Comparison of ENCODE assay signal across 24 mouse cellular contexts in genomic region chr7:102950732-102951131, GRCm38 (mm10). TPM values are rescaled to one million over a fixed set of nuclear protein-coding genes. Genes with fewer than 3 reads are reported as not detected.
"Had no signal": no experiment of that assay in that cellular context is flagged by ENCODE, and none has a peak within 500 bp of the region (broad histone marks: within the 10 kb centered on the region; RNA-seq: fewer than 3 reads in every experiment).

No protein-coding gene starts in this region.

- H3K4me1 ChIP-seq: neural tube, embryonic 13.5 days; neural tube, embryonic 15.5 days; stomach, embryonic 15.5 days had no signal

- H3K36me3 ChIP-seq: neural tube, embryonic 13.5 days; neural tube, embryonic 15.5 days; stomach, embryonic 15.5 days had no signal

- H3K27ac ChIP-seq: neural tube, embryonic 13.5 days; neural tube, embryonic 15.5 days; stomach, embryonic 15.5 days; stomach, postnatal 0 days had no signal

- H3K9me3 ChIP-seq: neural tube, embryonic 13.5 days; neural tube, embryonic 15.5 days; stomach, embryonic 15.5 days had no signal

- H3K4me2 ChIP-seq: neural tube, embryonic 13.5 days; neural tube, embryonic 15.5 days; stomach, embryonic 15.5 days had no signal

- H3K4me3 ChIP-seq: neural tube, embryonic 13.5 days; neural tube, embryonic 15.5 days; stomach, embryonic 15.5 days had no signal

- DNase-seq: retina, postnatal 1 day; right cerebral cortex, adult 18-20 months; right cerebral cortex, postnatal 14 days; right cerebral cortex, postnatal 25 days; right cerebral cortex, postnatal 4 days; spleen, adult 18-20 months; thymus, adult 18-20 months; thymus, adult 2 months; thymus, postnatal 14 days; thymus, postnatal 25 days; thymus, postnatal 36 days; thymus, postnatal 4 days had no signal

- H3K27me3 ChIP-seq: neural tube, embryonic 13.5 days; neural tube, embryonic 15.5 days; stomach, embryonic 15.5 days had no signal

- H3K9ac ChIP-seq: neural tube, embryonic 13.5 days; neural tube, embryonic 15.5 days; stomach, embryonic 15.5 days had no signal

RNA-seq across cellular contexts. Expression of gene Olfr574, which starts 2.5 kb away (rescaled TPM):
- polyA plus RNA-seq: neural tube, embryonic 13.5 days; neural tube, embryonic 14.5 days; neural tube, embryonic 15.5 days; small intestine, adult 2 months; spleen, adult 2 months; stomach, embryonic 14.5 days; stomach, embryonic 15.5 days; stomach, embryonic 16.5 days; stomach, postnatal 0 days; testis, adult 2 months; thymus, adult 2 months; thymus, postnatal 0 days; urinary bladder, adult 2 months had no signal

RNA-seq across cellular contexts. Expression of gene Olfr575, which starts 7.8 kb away (rescaled TPM):
- polyA plus RNA-seq: neural tube, embryonic 13.5 days; neural tube, embryonic 14.5 days; neural tube, embryonic 15.5 days; small intestine, adult 2 months; spleen, adult 2 months; stomach, embryonic 14.5 days; stomach, embryonic 15.5 days; stomach, embryonic 16.5 days; stomach, postnatal 0 days; testis, adult 2 months; thymus, adult 2 months; thymus, postnatal 0 days; urinary bladder, adult 2 months had no signal

RNA-seq across cellular contexts. Expression of gene Olfr573-ps1, which starts 8.4 kb away (rescaled TPM):
- polyA plus RNA-seq: neural tube, embryonic 13.5 days; neural tube, embryonic 14.5 days; neural tube, embryonic 15.5 days; small intestine, adult 2 months; spleen, adult 2 months; stomach, embryonic 14.5 days; stomach, embryonic 15.5 days; stomach, embryonic 16.5 days; stomach, postnatal 0 days; testis, adult 2 months; thymus, adult 2 months; thymus, postnatal 0 days; urinary bladder, adult 2 months had no signal

RNA-seq across cellular contexts. Expression of gene Olfr576, which starts 11.7 kb away (rescaled TPM):
- polyA plus RNA-seq: neural tube, embryonic 13.5 days; neural tube, embryonic 14.5 days; neural tube, embryonic 15.5 days; small intestine, adult 2 months; spleen, adult 2 months; stomach, embryonic 14.5 days; stomach, embryonic 15.5 days; stomach, embryonic 16.5 days; stomach, postnatal 0 days; testis, adult 2 months; thymus, adult 2 months; thymus, postnatal 0 days; urinary bladder, adult 2 months had no signal

RNA-seq across cellular contexts. Expression of gene Olfr577, which starts 25.0 kb away (rescaled TPM):
- polyA plus RNA-seq: neural tube, embryonic 13.5 days; neural tube, embryonic 14.5 days; neural tube, embryonic 15.5 days; small intestine, adult 2 months; spleen, adult 2 months; stomach, embryonic 14.5 days; stomach, embryonic 15.5 days; stomach, embryonic 16.5 days; stomach, postnatal 0 days; testis, adult 2 months; thymus, adult 2 months; thymus, postnatal 0 days; urinary bladder, adult 2 months had no signal
